Mouse (Mus musculus): ENCODE measurements around the gene Pde9a.

Pde9a gene

GRCm38 (mm10) chr17:31433978-31434797 lies 48.2 kb downstream of the Pde9a start:
- peak; percentile 41 to 62 for DNase-seq

GRCm38 (mm10) chr17:31434825-31435325 lies 48.9 kb downstream of the Pde9a start:
- DNase-seq: no peak

GRCm38 (mm10) chr17:31435934-31436813 lies 50.2 kb downstream of the Pde9a start:
- DNase-seq: no peak

DNA sequence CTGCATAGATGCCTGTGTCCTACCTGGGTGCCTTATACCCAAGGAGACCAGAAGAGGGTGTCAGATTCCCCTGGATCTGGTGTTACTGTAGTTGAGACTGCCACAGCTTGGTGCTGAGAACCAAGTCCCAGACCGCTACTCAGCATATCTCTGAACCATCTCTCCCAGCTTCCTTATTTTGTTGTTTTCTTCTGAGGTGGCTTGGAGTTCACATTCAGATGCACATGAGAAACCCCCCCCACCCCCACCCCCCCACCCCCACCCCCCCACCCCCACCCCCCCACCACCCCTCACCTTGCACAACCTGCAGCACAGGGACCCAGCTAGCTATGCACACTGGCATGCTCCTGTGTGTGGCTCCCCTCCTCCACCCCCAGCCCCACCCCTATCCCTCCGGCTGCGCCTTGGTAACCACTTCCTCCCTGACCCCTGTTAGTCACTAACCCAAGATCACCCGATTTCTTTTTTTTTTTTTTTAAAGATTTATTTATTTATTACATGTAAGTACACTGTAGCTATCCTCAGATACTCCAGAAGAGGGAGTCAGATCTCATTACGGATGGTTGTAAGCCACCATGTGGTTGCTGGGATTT lies 50.9 kb downstream of the Pde9a start:
- DNase-seq: no peak

- no peak for DNase-seq
Observed at GRCm38 (mm10) chr17:31437482-31437881, 51.5 kb downstream of the Pde9a start.

DNA sequence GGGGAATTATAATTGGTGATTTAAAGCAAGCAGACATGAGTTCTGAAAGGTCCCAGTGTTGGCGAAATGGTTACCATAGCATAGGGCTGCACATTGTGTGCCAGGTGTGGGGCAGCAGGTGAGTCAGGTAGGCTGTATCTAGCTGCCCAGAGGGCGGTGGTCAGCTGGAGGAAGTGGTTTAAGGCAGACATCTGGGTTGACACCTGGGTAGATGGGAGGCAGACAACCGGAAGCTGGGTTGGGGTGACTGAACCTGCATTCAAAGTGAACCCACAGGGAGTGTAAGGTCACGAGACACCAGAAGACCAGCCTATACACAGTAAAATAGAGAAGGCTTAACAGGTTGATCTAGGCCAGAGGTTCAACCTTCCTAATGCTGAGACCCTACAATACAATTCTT lies 54.0 kb downstream of the Pde9a start:
- no peak for DNase-seq

DNA sequence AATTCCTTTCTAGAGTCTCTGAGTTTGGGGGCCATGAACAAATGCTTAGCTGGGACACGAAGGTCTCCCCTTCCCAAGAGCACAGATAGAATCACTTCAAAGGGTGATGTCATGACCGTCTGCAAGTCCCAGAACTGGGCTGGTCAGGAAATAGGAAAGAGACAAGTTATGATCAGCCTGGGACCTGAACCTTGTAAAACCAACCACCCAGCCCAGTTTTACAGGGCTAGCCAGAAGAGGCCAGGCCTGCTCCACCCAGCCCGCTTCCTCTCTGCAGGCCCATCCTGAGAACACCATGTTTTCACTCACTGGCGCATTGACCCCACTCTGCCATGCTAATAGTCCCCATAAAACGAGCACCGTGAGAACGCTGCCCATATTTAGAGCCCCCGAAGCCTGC lies 56.5 kb downstream of the Pde9a start:
- DNase-seq: no peak

DNA sequence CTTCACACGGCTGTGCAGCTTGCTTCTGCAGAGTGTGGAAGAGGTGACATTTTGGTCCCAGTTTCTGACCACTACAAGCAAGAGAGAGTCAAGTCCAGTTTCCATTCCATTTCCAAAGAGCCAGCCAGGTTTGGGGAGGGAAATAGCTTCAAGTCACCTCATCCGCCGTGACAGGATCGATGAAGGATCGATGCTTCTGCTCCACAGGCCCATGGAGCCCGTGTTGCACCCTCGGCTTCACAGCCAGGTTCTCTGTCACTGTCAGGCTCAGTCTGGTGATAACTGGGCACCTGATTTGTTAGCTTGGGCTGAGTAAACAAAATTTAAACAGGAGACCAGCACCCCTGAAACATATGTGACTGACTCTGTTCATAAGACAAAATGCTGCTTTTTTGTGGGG lies 58.2 kb downstream of the Pde9a start:
- DNase-seq: no peak

DNA sequence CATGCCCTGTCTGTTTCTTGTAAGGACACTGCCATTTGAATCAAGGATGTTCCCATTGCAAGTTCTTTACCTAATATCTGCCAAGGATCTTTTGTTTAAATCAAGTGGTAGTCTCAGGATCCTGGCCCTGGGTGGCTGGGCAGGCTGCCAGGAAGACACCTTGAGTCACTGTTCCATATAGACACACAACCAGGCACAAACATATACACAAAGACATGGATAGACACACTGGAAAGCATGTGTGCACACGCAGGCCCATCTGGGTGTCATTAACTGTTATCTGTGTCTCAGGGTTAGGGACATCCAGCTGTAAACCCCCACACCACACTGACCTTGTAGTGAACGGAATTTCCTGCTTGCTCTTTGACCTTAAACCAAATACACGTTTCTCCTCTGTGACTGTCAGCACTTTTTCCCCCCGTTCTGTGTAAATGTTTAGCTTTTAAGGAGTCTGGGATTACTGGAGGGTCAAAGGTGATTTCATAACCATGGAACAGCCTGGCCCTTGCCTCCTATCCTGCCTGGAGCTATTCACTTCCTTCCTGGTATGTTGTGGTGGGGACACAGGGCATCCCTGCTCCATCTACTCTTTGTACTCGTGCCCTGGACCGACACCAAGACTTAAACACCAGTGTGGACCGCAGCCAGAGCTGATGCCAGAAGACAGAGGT lies 59.2 kb downstream of the Pde9a start:
- DNase-seq: peak; percentile 87 to 92

GRCm38 (mm10) chr17:31447766-31448165 lies 61.8 kb downstream of the Pde9a start:
- DNase-seq: no peak

- no peak for DNase-seq
Observed at GRCm38 (mm10) chr17:31448519-31448918, 62.5 kb downstream of the Pde9a start.

GRCm38 (mm10) chr17:31450206-31450605 lies 64.2 kb downstream of the Pde9a start:
- no peak for DNase-seq

DNA sequence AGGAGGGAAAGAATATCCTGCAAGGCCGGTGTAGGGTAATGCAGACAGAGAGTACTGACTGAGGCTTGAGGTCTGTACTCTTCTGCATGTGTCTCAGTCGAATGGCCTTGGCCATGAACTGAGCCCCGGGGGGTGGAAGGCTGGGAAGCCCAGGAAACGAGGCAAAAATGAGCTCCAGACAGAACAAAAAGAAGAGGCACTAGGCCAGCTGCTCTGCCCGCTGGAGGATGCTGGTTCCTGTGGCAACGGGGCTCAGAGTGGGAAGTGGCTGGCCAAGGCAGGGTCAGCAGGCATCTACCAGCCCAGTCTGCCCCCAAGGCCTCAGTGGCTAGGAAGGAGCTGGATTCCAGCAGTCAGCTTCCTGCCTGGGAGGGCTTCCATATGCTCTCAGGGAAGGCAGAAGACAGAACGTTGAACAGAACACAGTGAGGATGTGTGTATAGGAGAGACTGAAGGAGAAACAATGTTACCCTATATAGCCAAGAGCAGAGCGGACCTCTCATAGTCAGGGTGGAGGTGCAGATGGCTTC lies 65.2 kb downstream of the Pde9a start:
- DNase-seq: peak in 1 of 2 experiments; percentile 33

- DNase-seq: no peak
Observed at GRCm38 (mm10) chr17:31452816-31453215, 66.8 kb downstream of the Pde9a start.

DNA sequence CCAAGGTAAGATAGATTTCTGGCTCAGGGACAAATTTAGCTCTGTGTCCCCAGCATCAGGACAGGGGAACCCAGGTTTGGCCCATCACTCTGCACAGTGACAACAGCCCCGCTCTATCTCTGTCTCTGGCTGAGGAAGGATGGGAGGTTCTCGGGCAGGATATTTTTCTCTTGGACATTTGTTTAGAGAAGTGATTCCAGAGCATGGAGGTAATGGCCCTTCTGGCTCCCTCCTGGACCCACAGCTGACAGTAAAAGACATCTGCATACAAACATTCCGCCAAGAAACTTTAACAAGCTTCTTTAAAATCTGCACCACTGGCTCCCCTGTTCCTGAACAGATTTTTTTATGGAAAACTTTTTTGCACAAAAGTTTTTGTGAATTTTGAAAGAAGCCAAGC lies 67.5 kb downstream of the Pde9a start:
- no peak for DNase-seq

GRCm38 (mm10) chr17:31454056-31454455 lies 68.0 kb downstream of the Pde9a start:
- no peak for DNase-seq

DNA sequence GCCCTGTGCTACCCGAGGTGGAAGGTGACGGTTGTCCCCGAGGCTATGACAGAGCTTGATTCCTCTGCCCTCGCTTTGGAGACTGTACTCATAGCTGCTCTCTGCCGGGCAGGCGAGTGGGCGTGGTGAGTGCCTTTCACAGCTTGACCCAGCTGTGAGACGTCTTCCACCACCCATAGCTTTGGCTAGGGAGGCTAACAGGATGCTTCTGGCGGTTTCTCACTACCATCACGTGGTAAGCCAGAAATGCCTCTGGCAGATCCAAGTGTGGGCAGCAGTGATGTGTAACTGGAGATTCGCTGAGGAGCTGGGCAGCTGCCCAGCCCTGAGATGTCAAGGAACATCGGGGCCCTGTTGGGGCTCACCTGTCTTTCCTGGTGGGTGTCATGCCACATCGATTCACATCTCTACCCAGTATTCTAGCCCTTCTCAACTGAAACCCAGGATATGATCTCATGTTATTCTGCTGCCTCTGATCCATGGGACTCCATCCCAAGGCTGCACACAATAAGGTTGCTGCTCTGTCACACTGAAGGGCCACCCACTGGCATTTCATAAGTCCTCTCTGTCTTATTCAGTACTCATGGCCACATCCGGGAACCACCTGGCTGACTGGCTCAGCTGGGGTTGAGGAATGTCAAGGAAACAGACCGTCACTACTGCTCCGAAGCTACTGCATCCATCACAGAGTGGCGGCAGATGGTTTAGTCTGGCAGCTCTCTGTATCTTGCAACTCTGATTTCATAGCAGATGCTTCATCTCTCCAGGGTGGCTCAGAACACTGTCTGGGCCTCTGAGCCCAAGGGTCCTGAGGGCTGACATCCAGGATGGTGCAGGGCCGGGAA lies 70.9 kb downstream of the Pde9a start:
- DNase-seq: no peak

- no peak for DNase-seq
Observed at GRCm38 (mm10) chr17:31460416-31460815, 74.4 kb downstream of the Pde9a start.

- no peak for DNase-seq
Observed at GRCm38 (mm10) chr17:31462506-31462905, 76.5 kb downstream of the Pde9a start.

DNA sequence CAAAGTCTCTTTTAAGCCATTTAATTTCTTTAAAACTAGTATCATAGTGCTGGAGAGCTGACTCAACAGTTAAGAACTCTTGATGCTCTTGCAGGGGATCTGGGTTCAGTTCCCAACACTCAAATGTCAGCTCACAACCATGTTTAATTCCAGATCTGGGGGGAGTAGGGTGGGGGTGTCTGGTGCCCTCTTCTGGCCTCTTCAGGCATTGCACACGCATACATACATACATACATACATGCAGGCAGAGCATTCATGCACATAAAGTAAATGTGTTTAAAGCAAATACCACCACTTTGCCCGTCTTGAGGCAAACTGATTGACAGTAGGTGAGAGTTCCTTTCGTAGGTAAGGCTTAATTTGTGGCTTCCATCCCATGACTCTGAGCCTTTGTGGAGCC lies 80.8 kb downstream of the Pde9a start:
- DNase-seq: no peak

GRCm38 (mm10) chr17:31468496-31468895 lies 82.5 kb downstream of the Pde9a start:
- no peak for DNase-seq

All from kidney, postnatal 36 days (tissue).